Mouse (Mus musculus) left cerebral cortex, adult 18-20 months (tissue): ENCODE results near the gene Rgs16. TPM values are rescaled to one million over a fixed set of nuclear protein-coding genes. Genes with fewer than 3 reads are reported as not detected.
A peak's percentile ranks its signal among the peaks of the same experiment; 100 is the strongest.

Experiments
- DNase-seq, 2 experiments: peaks; one replicate each; pipeline ENCODE4 v3.0.0; 2021 to 2022; ENCODE audit warnings: low spot score in 2 of 2, mixed read lengths in 1 of 2
- total RNA-seq, 2 experiments: library from RNA; stranded (reverse); gene quantifications; 2 replicates each; pipeline ENCODE4 v1.2.3; 2021

The Rgs16 gene
- total RNA-seq, 2 experiments from 2014 or later: 10.3 to 12.6 TPM

DNA sequence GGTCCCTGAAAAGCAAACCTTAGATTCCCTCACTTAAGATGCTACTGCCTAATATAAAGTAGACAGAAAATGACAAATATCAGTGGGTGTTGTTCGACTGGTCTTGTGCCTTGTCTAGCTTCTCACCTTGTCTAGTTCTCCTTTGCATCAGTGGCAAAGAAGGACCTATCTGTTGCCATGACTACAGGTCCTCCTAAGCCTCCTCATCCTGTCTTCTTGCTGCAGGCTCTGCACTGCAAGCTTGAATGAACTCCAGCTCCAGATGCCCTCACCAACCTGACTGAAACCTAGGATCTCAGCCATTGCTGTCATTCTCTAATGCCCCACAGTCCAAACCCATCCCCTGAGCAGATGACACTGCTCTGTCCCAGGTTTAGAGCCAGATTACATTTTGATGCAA, 22.2 kb upstream of the Rgs16 start:
- DNase-seq: no peak

- DNase-seq: no peak
These were observed 19.2 kb upstream of the Rgs16 start for GRCm38 (mm10) chr1:153720935-153721334.

GRCm38 (mm10) chr1:153721565-153722310, 18.4 kb upstream of the Rgs16 start:
- DNase-seq: no peak

DNA sequence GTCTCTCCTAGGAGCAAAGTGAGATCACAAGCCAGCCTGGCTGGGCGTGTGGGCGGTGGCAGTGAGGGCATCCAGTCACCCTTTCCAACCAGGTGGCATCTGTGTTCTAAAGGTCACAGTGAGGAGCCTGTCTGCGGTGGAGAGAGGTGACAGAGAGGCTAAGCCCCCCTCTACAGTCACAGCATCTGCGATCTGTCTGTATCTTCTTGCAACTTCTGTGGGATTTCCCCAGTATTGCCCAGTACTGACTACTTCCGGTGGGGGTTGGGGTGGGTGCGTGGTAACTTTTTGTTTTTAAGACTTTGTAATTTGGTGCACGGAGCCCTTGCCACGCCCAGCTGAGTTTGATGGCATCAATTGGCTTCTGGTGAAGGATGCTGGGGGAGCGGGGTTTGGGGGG, 16.7 kb upstream of the Rgs16 start:
- no peak for DNase-seq

- no peak for DNase-seq
These were observed 13.5 kb upstream of the Rgs16 start for GRCm38 (mm10) chr1:153726636-153727035.

GRCm38 (mm10) chr1:153729806-153730205, 10.3 kb upstream of the Rgs16 start:
- no peak for DNase-seq

GRCm38 (mm10) chr1:153730671-153731070, 9.5 kb upstream of the Rgs16 start:
- no peak for DNase-seq

GRCm38 (mm10) chr1:153733181-153733580, 7.0 kb upstream of the Rgs16 start:
- DNase-seq: no peak

DNA sequence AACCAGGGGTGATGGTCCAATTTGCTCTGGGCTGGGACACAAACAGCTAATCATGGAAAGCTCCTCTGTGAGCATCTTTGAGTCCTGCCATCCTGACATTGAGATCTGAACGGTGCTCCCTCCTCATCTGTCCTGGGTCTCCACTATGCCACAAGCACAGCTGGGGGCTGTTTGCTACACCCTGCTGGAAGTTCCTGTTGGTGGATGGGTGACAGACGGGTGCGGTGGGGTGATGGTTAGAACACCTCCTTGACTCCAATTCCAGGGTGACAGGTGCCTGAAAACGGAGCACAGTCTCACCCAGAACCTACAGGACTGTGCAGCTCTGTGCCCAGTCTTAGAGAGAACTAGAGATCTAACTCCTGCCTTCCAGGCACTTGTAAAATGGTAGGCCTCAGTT, 5.3 kb upstream of the Rgs16 start:
- no peak for DNase-seq

GRCm38 (mm10) chr1:153736096-153736495, 4.1 kb upstream of the Rgs16 start:
- DNase-seq: no peak

- DNase-seq: no peak
These were observed 2.8 kb upstream of the Rgs16 start for GRCm38 (mm10) chr1:153737101-153738085.

DNA sequence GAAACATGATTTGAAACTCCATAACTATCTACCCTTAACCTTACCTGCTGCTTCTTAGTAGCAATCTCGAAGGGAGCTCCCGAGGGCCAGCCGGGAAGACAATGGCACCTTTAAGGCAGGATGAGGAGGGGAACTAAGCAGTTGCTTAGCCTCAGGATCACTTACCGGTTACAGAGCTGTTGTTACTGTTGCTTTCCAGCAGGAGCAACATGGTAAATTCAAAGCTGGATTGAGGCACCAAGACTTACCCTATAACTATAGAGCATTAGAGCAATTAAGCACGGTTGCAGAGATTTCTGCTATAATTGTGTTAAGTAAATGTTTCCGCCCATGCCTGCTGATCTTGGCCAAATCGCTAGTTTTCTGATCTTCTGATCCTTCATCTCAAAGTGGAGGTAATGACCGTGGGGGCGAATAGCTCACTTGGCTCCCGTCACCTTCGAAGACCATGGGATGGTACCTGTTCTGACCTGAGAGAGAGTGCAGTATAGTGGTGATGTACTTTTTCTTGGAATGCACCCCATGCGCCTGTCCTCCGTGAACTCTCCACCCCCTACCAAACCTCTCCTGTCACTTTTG, 623 bp upstream of the Rgs16 start:
- no peak for DNase-seq

DNA sequence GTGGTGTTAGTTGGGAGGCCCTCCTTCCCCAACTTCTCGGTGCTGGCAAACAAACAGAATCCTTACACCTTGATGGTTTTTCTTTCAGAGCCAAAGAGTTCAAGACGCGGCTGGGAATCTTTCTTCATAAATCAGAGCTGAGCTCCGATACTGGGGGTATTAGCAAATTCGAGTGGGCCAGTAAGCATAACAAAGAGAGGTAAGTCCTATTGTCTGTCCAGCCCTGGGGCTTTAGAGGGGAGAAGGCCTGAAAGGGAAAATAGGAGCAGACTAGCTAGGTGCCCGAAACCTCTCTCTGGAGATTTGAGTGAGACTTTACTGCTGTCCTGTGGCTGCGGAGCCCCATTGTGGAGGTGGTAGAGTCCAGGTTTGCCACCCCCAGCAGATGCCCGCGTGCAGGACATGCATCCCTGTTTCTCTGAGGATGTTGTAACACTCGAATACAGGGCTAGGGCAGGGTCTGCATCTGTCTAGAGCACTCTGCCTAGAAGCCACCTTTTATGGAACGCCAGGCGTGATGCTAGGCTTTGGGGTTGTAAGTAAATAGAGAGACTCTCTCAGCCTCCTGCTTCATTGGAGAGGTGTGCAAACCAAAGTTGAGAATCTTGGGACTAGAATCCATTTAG, 739 bp downstream of the Rgs16 start:
- no peak for DNase-seq

- no peak for DNase-seq
These were observed 1.6 kb downstream of the Rgs16 start for GRCm38 (mm10) chr1:153741551-153742316.

DNA sequence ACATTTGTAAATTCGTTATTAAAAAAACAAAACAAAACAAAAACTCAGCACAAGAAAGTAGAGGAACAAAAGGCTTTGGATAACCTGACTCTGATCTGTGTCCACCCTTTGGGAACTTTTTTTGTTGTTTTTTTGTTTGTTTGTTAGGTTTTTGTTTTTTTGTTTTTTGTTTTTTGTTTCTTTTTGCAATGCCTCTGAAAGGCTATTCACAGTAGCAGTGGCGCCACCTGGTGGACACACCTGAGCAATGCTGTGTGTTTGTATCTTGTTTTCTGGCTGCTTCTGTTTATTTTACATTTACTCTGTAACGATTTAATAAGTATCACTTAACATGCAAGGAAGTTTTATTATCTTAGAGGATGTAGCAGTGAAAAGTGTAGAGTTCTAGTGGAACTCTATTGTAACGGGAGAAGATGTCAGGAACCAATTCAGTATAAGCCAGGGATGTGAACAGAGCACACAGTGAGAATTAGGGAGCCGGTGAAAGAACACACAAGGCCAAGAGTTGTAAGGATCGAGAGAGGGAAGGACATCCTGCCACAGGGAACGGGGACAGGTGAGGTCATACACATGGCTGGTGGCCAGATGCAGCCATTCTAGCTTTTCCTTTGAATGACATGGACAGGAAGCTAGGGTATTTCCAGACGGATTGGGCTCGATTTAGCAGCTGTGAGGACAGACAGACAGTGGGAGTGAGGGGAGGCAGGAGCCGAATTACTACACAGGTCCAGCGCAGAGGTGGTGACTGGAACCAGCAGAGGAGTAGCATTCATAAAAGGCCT, 2.4 kb downstream of the Rgs16 start:
- DNase-seq: peak; percentile 77 to 84

GRCm38 (mm10) chr1:153746119-153746670, 6.0 kb downstream of the Rgs16 start:
- no peak for DNase-seq

DNA sequence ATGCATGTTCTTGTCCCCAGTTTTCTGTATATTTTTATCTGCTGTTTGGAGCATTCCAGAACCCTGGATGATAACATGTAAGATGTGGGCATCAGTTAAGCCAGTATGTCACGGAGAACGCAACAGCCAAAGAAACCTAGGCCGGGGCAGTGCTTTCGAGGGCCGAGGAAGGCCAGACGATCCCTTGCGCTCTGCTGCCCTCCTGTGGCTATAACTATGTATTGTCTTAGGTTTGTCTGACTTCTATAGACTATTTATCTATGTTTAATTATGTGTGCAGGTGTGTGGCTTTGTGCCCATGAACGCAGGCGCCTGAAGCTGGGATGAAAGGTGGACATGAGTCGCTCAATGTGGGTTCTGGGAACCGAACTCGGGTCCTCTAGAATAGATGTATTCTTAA, 6.6 kb downstream of the Rgs16 start:
- peak; percentile 78 to 81 for DNase-seq

DNA sequence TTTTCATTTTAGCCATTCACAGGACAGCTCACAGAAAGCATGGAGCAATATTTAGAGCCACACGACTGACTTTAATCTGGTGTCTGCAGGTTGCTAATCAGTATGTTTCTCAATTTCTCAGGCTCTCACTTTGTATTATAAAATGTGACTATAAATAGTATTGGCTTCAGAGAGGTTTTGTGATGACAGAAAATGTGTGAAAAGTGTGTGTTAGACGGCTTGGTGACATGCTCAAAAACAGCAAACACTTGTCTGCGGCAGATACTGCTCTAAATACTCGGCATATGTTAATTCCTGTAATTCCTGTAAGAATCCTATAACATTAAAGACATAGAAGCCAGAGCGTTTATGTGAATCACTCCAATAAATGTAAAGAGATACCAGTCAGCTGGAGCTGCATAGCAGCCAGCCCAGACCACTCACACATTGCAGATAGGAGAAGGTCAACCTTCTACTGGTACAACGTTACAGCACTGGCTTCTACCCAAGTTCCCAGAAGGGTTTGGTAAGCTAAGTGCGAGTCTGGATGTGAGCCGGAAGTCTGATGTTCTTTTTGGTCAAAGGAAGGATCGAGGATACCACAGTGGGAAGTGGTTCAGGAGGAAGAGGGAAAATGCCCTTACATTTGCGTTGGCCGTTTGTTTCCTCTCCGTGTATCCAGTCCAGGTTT, 7.8 kb downstream of the Rgs16 start:
- DNase-seq: no peak

- DNase-seq: no peak
These were observed 8.4 kb downstream of the Rgs16 start for GRCm38 (mm10) chr1:153748549-153748948.
